Mouse (Mus musculus) cortical plate, adult 2 months (tissue): ENCODE measurements at regions not wholly inside any gene's neighbourhood (a gene's known extent, or its start where the extent isn't known, plus 50 kb on each side); places are given as distances from the start of the nearest gene placed in this dataset.

Experiments used
- H3K27ac ChIP-seq: fragments of 200-500 bp; 2 replicates; pipeline ENCODE4 v1.5.1; 2012; ENCODE audit warnings: low read length, control low read depth, inconsistent platforms; ENCODE audit not compliant: insufficient read depth
- H3K4me1 ChIP-seq: fragments of 200-500 bp; 2 replicates; pipeline ENCODE4 v1.6.1; 2011; ENCODE audit warnings: low read length; ENCODE audit not compliant: control insufficient read depth, insufficient read depth
- H3K4me3 ChIP-seq: fragments of 200-500 bp; 2 replicates; pipeline ENCODE4 v1.5.1; 2011; ENCODE audit warnings: mild to moderate bottlenecking, low read length, control low read depth; ENCODE audit not compliant: insufficient read depth
- CTCF ChIP-seq: fragments of 200-500 bp; IDR thresholded peaks from 2 replicates; pipeline ENCODE4 v1.5.1; 2011; ENCODE audit warnings: mild to moderate bottlenecking, control low read depth, low read length; ENCODE audit not compliant: insufficient read depth; ENCODE audit errors: extremely low read depth
- POLR2A ChIP-seq: fragments of 200-500 bp; IDR thresholded peaks from 2 replicates; pipeline ENCODE4 v1.6.1; 2011; ENCODE audit warnings: mild to moderate bottlenecking, low read length, control low read depth; ENCODE audit not compliant: insufficient read depth; ENCODE audit errors: extremely low read depth

DNA sequence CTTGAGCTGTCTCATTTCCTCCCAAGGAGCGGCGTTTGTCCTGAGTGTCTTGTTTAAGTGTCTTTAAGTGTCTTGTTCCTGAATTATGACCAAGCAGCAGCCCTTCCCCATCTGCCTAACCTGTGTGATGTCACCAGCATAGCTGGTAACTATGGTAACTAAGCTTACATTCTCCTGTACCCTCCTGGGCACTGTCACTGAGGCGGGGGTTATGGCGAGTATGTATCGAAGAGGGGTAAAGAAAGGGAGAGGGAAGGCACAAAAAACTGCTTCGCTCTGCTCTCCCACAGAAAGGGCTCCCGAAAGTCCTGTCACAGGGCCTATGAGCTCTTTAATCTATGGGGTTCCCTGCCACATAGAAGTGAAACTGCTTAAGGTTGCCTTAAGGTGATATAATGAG, 89.6 kb downstream of the Ppp4r2 start:
- no peak for TF ChIP-seq POLR2A
- TF ChIP-seq CTCF: no peak
- Histone ChIP-seq H3K4me3 (no peak overlapping the region), H3K27ac (no peak overlapping the region), H3K4me1 (no peaks in the 10 kb centered on the region)

DNA sequence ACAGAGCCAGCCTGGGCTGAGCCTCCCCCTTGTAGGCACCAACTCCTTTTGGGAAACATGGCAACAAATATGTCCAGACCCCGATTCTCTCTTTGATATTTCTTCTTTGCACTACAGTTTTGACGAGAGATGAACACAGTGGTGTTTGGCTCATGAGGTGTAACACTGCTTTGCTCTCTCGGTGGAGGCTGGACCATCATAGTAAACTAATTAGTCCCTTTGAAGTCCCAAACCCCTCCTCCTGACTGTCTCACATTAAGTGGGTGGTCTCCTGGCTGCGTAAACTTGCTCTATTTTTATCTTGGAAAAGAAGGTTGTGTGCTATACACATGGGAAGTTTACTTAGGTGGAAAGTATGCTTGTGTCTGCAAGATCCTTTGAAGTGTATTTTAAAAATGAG, 90.3 kb downstream of the Ppp4r2 start:
- H3K27ac ChIP-seq: no peak overlapping the region
- H3K4me1 ChIP-seq: peaks cover 2% of the 10 kb centered on the region; the same call in 1 of the 2 replicates
- H3K4me3 ChIP-seq: no peak overlapping the region
- no peak for TF ChIP-seq POLR2A
- no peak for TF ChIP-seq CTCF

DNA sequence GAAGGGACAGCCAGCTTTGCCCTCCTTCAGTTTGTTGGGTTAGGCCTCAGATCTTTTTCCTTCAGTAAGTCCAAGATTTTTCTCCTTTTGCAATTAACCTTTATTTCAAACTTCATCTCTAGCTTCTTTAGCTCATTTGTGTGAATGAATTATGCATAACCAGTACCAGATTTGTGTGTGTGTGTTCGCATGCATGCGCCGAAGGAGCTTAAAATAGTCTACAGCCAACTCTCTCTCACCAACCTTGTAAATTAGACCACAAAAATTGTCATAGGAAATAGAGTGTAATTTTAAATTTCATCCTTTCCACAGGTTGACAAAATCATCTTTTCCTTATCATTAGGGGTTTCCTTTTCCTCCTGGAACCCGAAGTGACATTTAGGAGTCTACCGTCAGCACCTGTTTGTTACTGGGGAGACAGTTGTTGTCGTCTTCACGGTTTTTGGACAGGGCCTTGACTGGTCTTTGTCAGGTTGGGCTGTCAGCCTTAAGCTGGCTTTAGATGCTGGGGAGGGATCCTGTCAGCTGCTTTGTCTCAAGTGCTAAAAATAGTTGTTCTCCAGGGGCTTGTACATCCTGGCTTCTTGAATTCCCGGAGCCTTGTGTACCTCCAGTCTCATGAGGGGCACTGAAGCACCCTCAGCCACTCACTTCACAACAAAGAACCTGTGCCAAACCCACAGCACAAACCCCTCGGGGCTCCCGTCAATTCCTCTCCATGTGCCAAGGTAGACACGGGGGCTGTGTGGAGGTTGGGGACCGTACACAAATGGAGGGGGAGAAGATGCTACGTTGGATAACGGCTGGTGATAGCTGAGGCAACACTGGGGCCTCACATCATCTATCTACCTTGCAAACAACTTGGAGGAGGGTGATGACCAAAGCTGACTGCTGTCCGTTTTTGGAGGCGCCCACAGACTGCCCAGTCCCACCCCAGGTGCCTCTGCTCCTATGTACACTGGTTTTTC, 95.7 kb downstream of the Ppp4r2 start:
- H3K27ac ChIP-seq: peak overlapping the region; percentile 48; the same call in 1 of the 2 replicates
- peaks cover 7% of the 10 kb centered on the region for H3K4me1 ChIP-seq
- no peak overlapping the region for H3K4me3 ChIP-seq
- TF ChIP-seq POLR2A: no peak
- TF ChIP-seq CTCF: no peak

DNA sequence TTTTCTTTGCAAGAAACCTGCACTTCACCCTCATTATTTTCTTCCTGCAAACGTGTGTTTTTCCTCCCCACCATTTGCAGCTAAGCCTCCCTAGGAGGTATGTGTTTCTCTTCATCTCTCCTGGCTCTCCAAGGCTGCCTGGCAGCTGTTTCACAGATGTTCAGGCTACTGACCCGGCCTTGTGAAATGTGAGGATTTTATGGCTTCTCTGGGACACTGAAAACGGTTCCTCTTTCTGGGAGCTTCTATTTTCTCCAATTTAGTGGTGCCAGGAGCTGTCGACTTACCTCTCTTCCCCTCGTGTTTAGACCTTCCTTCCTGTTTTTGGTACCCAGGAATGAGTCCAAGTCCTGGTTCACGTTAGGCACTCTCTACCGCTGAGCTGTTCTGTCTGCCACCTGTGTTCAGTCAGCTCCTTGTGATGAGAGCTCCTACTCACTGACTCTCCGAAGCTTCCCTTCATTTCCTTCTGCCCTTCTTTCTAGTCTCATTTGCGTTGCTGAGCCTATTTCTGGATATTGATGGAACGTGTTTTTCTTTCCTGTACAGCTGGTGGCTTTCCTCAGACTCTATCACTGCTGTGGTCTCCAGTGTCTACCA, 96.4 kb downstream of the Ppp4r2 start:
- peaks cover 7% of the 10 kb centered on the region for H3K4me1 ChIP-seq
- TF ChIP-seq CTCF (no peak), POLR2A (no peak)
- H3K27ac ChIP-seq: no peak overlapping the region
- H3K4me3 ChIP-seq: no peak overlapping the region

DNA sequence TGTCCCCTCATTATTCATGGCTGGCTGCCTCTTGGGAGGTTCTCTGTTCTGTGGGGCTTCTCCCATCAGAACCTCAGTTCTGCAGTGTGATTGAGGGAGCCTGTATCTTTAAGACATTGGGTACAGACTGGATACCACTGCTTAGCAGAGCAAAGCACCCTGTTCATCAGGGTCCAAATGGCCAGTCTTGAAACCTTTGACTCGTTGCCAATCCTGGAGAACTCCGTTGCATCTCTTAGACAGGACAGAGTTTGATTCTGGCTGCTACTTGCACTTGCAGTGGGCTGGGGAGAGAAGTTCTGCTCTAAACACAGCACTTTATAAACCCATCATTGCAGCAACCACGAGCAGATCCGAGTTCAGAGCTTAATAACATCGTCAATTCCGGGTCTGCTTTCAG, 97.3 kb downstream of the Ppp4r2 start:
- TF ChIP-seq POLR2A (no peak), CTCF (no peak)
- Histone ChIP-seq H3K27ac (no peak overlapping the region), H3K4me1 (peaks cover 7% of the 10 kb centered on the region), H3K4me3 (no peak overlapping the region)

DNA sequence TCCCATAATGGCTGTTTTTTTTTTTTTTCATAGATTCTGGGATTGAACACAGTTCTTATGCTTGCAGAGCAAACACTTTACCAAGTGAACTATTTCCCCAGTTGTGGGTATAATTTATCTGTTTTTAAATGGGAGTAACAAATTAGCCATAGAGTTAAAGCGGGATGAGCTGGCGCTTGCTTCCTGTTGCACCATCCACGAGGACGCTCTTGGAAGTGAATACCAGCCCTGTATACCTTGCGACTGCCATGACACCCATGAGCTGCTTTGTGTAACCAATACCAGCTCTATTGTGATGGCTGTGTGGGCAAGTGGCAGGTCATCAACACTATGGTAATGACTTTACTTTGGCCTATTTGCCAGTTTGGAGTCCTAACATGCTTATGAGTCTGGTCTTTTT, 101.0 kb downstream of the Ppp4r2 start:
- H3K27ac ChIP-seq: no peak overlapping the region
- no peak for TF ChIP-seq POLR2A
- TF ChIP-seq CTCF: no peak
- H3K4me1 ChIP-seq: peaks cover under 1% of the 10 kb centered on the region
- no peak overlapping the region for H3K4me3 ChIP-seq

DNA sequence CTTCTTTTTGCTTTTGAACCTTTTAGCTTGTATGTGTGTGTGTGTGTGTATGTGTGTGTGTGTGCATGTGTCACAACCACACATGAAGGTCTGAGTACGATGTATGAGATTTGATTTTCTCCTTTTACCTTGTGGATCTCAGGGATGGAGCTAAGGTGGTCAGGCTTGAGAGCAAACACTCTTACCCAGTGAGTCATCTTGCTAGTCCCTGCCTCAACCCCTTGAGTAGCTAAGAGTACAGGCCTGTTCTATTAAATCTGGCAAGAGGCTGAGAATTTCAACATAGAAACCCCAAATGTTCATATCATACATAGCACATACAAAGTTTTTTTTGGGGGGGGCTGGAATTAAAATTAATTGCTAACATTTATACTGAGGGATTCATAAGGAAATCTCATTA, 104.4 kb downstream of the Ppp4r2 start:
- TF ChIP-seq POLR2A (no peak), CTCF (no peak)
- H3K4me1 ChIP-seq: no peaks in the 10 kb centered on the region
- no peak overlapping the region for H3K27ac ChIP-seq
- no peak overlapping the region for H3K4me3 ChIP-seq

DNA sequence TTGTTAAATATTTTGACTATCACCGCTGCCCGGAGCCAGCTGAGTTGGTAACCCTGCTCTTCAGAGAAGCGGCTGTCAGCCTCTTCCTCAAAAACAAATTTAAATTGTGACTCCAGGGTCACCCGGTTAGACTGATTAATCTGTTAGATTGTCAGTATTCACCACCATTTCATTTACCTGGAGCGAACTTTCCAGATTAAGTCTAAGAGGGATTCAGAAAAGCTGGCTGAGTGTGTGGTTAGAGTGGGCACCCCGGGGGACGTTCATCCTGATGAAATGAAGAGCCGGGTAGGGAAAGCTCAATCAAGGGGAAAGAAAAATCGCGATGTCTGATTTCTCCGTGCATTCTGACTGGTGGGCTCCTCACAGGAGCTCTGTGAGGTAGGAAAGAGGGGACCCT, 105.0 kb downstream of the Ppp4r2 start:
- TF ChIP-seq CTCF: no peak
- TF ChIP-seq POLR2A: no peak
- H3K4me3 ChIP-seq: no peak overlapping the region
- H3K4me1 ChIP-seq: no peaks in the 10 kb centered on the region
- no peak overlapping the region for H3K27ac ChIP-seq

DNA sequence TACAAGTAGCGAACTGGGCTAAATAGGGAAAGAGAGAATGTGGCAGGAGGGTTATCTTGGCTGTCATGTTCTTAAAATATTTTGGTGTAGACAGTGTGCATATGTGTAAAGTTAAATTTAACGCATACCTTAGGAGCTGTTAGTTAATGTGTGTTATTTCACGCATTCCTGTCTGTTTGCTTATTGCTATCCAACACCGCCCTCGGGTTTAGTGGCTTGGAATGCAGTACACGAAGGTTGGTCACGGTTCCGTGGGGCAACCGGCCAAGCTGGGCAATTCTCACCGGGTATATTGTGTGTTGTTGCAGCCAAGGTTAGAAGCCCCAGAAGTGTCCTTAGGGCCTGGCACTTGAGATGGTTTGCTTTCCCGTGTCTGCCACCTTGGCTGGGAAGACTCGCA, 105.6 kb downstream of the Ppp4r2 start:
- H3K27ac ChIP-seq: no peak overlapping the region
- H3K4me1 ChIP-seq: no peaks in the 10 kb centered on the region
- H3K4me3 ChIP-seq: no peak overlapping the region
- TF ChIP-seq CTCF (no peak), POLR2A (no peak)

DNA sequence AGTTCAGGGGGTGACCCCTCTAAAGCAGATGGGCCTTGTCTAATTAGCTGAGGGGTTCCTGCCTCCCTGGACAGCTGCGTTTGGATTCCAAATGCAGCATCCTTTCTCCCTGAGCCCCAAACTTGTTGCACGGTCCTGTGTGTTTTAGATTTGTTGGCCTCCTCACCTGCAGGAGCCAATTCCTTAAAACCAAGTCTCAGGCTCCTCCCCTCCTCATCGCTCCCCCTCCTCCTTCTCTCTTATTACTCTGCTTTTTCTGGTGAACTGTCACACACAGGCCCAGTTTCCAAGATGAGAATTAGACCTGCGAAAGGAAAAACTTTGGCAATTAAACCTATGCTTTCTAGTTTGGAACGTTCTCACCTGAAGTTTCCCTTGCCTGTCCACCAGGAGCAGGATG, 106.3 kb downstream of the Ppp4r2 start:
- H3K27ac ChIP-seq: no peak overlapping the region
- H3K4me1 ChIP-seq: no peaks in the 10 kb centered on the region
- TF ChIP-seq CTCF (no peak), POLR2A (no peak)
- H3K4me3 ChIP-seq: no peak overlapping the region

DNA sequence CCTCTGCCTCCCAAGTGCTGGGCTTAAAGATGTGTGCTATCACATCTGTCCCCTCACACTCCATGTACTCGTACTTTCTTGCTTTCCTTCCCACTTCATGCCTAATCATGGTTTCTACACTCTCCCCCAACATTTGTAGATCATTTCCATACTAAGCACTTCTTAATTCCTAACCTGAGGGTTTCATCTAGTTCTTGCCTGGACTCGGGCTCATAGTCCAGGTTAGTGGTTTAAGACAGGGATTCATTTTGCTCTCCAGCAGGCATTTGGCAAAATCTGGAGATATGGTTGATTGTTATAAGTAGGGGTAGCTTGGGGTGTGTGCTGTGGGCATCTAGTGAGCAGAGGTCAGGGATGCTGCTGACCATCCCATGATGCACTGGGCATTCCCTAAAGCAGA, 108.3 kb downstream of the Ppp4r2 start:
- Histone ChIP-seq H3K27ac (no peak overlapping the region), H3K4me3 (no peak overlapping the region), H3K4me1 (no peaks in the 10 kb centered on the region)
- no peak for TF ChIP-seq CTCF
- TF ChIP-seq POLR2A: no peak
